Mouse (Mus musculus): ENCODE results near the gene Ltbp1. TPM values are rescaled to one million over a fixed set of nuclear protein-coding genes. Genes with fewer than 3 reads are reported as not detected.

Ltbp1 gene
- polyA plus RNA-seq, 1 experiment from 2014 or later = 7.3 TPM

GRCm38 (mm10) chr17:75107412-75107811 lies 102.0 kb downstream of the Ltbp1 start:
- Histone ChIP-seq H3K27ac (ENCODE audit: low read depth, low read length) (no peak overlapping the region), H3K36me3 (ENCODE audit: control insufficient read depth, insufficient read depth, low read length) (no peaks in the 10 kb centered on the region), H3K27me3 (ENCODE audit: control insufficient read depth, insufficient read depth, low read length) (no peaks in the 10 kb centered on the region), H3K9me3 (ENCODE audit: control insufficient read depth, low read length) (no peaks in the 10 kb centered on the region), H3K4me1 (ENCODE audit: control insufficient read depth, insufficient read depth, low read length) (0 out of 2 replicates have a peak, but pooled peaks cover 2% of the 10 kb centered on the region), H3K9ac (ENCODE audit: low read length) (no peak overlapping the region), H3K4me2 (ENCODE audit: low read depth) (no peak overlapping the region), H3K4me3 (ENCODE audit: low read depth, low read length) (no peak overlapping the region)
- DNase-seq (ENCODE audit: low spot score) (no peak), ATAC-seq (ENCODE audit: insufficient read depth, low FRiP score, low TSS enrichment) (no peak)
- WGBS = 63% methylated on average over 7 of the region's 7 CpGs

DNA sequence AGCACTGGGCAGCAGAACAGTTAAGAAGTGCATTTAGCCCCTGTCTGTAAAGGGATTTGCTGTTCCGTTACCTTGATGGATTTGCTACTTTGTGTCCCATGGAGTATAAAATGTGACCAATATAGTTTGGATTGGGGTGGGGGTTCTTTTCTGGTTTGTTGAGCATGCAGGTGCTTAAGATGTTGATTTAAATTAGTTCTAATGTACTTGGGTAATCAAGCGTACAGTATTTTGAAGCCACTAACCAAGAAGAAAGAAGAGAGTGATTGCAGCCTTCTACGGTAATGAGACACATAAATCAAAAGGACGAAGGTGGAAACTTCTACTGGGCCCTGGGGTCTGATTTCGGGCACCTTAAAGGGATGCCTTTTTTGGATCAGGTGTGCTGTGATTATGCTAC lies 102.5 kb downstream of the Ltbp1 start:
- H3K27ac ChIP-seq (ENCODE audit: low read depth, low read length) = no peak overlapping the region

GRCm38 (mm10) chr17:75109081-75109716 lies 103.8 kb downstream of the Ltbp1 start:
- no peak overlapping the region for H3K4me3 ChIP-seq (ENCODE audit: low read depth, low read length)
- ATAC-seq (ENCODE audit: insufficient read depth, low FRiP score, low TSS enrichment) (no peak), DNase-seq (ENCODE audit: low spot score) (no peak)
- no peaks in the 10 kb centered on the region for H3K27me3 ChIP-seq (ENCODE audit: control insufficient read depth, insufficient read depth, low read length)
- no peak overlapping the region for H3K9ac ChIP-seq (ENCODE audit: low read length)
- H3K36me3 ChIP-seq (ENCODE audit: control insufficient read depth, insufficient read depth, low read length) = no peaks in the 10 kb centered on the region
- no peak overlapping the region for H3K27ac ChIP-seq (ENCODE audit: low read depth, low read length)
- H3K4me1 ChIP-seq (ENCODE audit: control insufficient read depth, insufficient read depth, low read length) = 0 out of 2 replicates have a peak, but pooled peaks cover 2% of the 10 kb centered on the region
- no peak overlapping the region for H3K4me2 ChIP-seq (ENCODE audit: low read depth)
- no peaks in the 10 kb centered on the region for H3K9me3 ChIP-seq (ENCODE audit: control insufficient read depth, low read length)
- WGBS = 85% methylated on average over 5 of the region's 5 CpGs

More for the DNA sequence above, 102.5 kb downstream of the Ltbp1 start:
- no peak overlapping the region for H3K4me2 ChIP-seq (ENCODE audit: low read depth)
- ATAC-seq (ENCODE audit: insufficient read depth, low FRiP score, low TSS enrichment) = no peak
- no peaks in the 10 kb centered on the region for H3K36me3 ChIP-seq (ENCODE audit: control insufficient read depth, insufficient read depth, low read length)
- no peak overlapping the region for H3K9ac ChIP-seq (ENCODE audit: low read length)
- 43% methylated on average over 5 of the region's 5 CpGs for WGBS
- H3K27me3 ChIP-seq (ENCODE audit: control insufficient read depth, insufficient read depth, low read length) = no peaks in the 10 kb centered on the region
- DNase-seq (ENCODE audit: low spot score) = no peak
- no peak overlapping the region for H3K4me3 ChIP-seq (ENCODE audit: low read depth, low read length)
- 0 out of 2 replicates have a peak, but pooled peaks cover 2% of the 10 kb centered on the region for H3K4me1 ChIP-seq (ENCODE audit: control insufficient read depth, insufficient read depth, low read length)
- no peaks in the 10 kb centered on the region for H3K9me3 ChIP-seq (ENCODE audit: control insufficient read depth, low read length)

- Histone ChIP-seq H3K36me3 (ENCODE audit: control insufficient read depth, insufficient read depth, low read length) (no peaks in the 10 kb centered on the region), H3K27me3 (ENCODE audit: control insufficient read depth, insufficient read depth, low read length) (no peaks in the 10 kb centered on the region), H3K9me3 (ENCODE audit: control insufficient read depth, low read length) (no peaks in the 10 kb centered on the region), H3K27ac (ENCODE audit: low read depth, low read length) (no peak overlapping the region), H3K4me3 (ENCODE audit: low read depth, low read length) (no peak overlapping the region), H3K4me1 (ENCODE audit: control insufficient read depth, insufficient read depth, low read length) (0 out of 2 replicates have a peak, but pooled peaks cover 2% of the 10 kb centered on the region), H3K4me2 (ENCODE audit: low read depth) (no peak overlapping the region), H3K9ac (ENCODE audit: low read length) (no peak overlapping the region)
- no peak for ATAC-seq (ENCODE audit: insufficient read depth, low FRiP score, low TSS enrichment)
- WGBS = 90% methylated on average over 16 of the region's 16 CpGs
- DNase-seq (ENCODE audit: low spot score) = no peak
Observed at GRCm38 (mm10) chr17:75110252-75111205, 105.2 kb downstream of the Ltbp1 start.

GRCm38 (mm10) chr17:75115594-75115993 lies 110.2 kb downstream of the Ltbp1 start:
- DNase-seq (ENCODE audit: low spot score) = no peak
- 61% methylated on average over 8 of the region's 8 CpGs for WGBS
- no peaks in the 10 kb centered on the region for H3K9me3 ChIP-seq (ENCODE audit: control insufficient read depth, low read length)

GRCm38 (mm10) chr17:75118896-75119295 lies 113.5 kb downstream of the Ltbp1 start:
- Histone ChIP-seq H3K4me3 (ENCODE audit: low read depth, low read length) (no peak overlapping the region), H3K27ac (ENCODE audit: low read depth, low read length) (no peak overlapping the region), H3K4me2 (ENCODE audit: low read depth) (no peak overlapping the region), H3K27me3 (ENCODE audit: control insufficient read depth, insufficient read depth, low read length) (no peaks in the 10 kb centered on the region), H3K36me3 (ENCODE audit: control insufficient read depth, insufficient read depth, low read length) (no peaks in the 10 kb centered on the region), H3K9me3 (ENCODE audit: control insufficient read depth, low read length) (no peaks in the 10 kb centered on the region), H3K9ac (ENCODE audit: low read length) (no peak overlapping the region), H3K4me1 (ENCODE audit: control insufficient read depth, insufficient read depth, low read length) (no peaks in the 10 kb centered on the region)
- DNase-seq (ENCODE audit: low spot score) = no peak
- no peak for ATAC-seq (ENCODE audit: insufficient read depth, low FRiP score, low TSS enrichment)
- WGBS = 93% methylated on average over 3 of the region's 3 CpGs

More at GRCm38 (mm10) chr17:75115594-75115993, 110.2 kb downstream of the Ltbp1 start:
- H3K4me2 ChIP-seq (ENCODE audit: low read depth) = no peak overlapping the region
- no peak for ATAC-seq (ENCODE audit: insufficient read depth, low FRiP score, low TSS enrichment)
- no peaks in the 10 kb centered on the region for H3K27me3 ChIP-seq (ENCODE audit: control insufficient read depth, insufficient read depth, low read length)
- no peaks in the 10 kb centered on the region for H3K4me1 ChIP-seq (ENCODE audit: control insufficient read depth, insufficient read depth, low read length)
- H3K36me3 ChIP-seq (ENCODE audit: control insufficient read depth, insufficient read depth, low read length) = no peaks in the 10 kb centered on the region
- no peak overlapping the region for H3K27ac ChIP-seq (ENCODE audit: low read depth, low read length)
- no peak overlapping the region for H3K4me3 ChIP-seq (ENCODE audit: low read depth, low read length)
- no peak overlapping the region for H3K9ac ChIP-seq (ENCODE audit: low read length)

DNA sequence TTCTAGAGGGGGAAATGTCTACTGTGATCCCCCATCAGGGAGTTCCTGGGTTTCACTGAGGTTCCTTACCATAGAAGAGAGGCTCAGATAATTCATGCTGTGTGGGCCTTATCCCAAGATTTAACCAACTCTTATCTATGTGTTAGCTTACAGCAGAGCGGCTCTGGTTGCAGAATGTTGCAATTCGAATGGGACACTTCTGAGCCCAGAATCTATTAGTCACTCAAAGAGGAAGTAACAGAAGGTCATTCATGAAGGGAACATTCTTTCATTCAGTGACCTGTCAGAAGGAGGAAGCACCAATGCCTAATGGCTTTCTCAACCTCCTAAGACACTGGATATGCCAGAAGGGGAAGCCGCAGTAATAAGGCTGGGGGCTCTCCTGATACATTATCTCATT lies 114.1 kb downstream of the Ltbp1 start:
- Histone ChIP-seq H3K27ac (ENCODE audit: low read depth, low read length) (no peak overlapping the region), H3K9ac (ENCODE audit: low read length) (no peak overlapping the region), H3K4me2 (ENCODE audit: low read depth) (no peak overlapping the region), H3K9me3 (ENCODE audit: control insufficient read depth, low read length) (no peaks in the 10 kb centered on the region), H3K4me3 (ENCODE audit: low read depth, low read length) (no peak overlapping the region), H3K4me1 (ENCODE audit: control insufficient read depth, insufficient read depth, low read length) (no peaks in the 10 kb centered on the region), H3K27me3 (ENCODE audit: control insufficient read depth, insufficient read depth, low read length) (no peaks in the 10 kb centered on the region), H3K36me3 (ENCODE audit: control insufficient read depth, insufficient read depth, low read length) (no peaks in the 10 kb centered on the region)
- no peak for DNase-seq (ENCODE audit: low spot score)
- no peak for ATAC-seq (ENCODE audit: insufficient read depth, low FRiP score, low TSS enrichment)
- 80% methylated on average over 3 of the region's 3 CpGs for WGBS

GRCm38 (mm10) chr17:75120071-75120470 lies 114.7 kb downstream of the Ltbp1 start:
- ATAC-seq (ENCODE audit: insufficient read depth, low FRiP score, low TSS enrichment) (no peak), DNase-seq (ENCODE audit: low spot score) (no peak)
- H3K4me1 ChIP-seq (ENCODE audit: control insufficient read depth, insufficient read depth, low read length) = no peaks in the 10 kb centered on the region
- WGBS = 54% methylated on average over 6 of the region's 6 CpGs
- H3K36me3 ChIP-seq (ENCODE audit: control insufficient read depth, insufficient read depth, low read length) = no peaks in the 10 kb centered on the region
- H3K27ac ChIP-seq (ENCODE audit: low read depth, low read length) = no peak overlapping the region
- no peak overlapping the region for H3K4me3 ChIP-seq (ENCODE audit: low read depth, low read length)
- H3K27me3 ChIP-seq (ENCODE audit: control insufficient read depth, insufficient read depth, low read length) = no peaks in the 10 kb centered on the region
- H3K4me2 ChIP-seq (ENCODE audit: low read depth) = no peak overlapping the region
- no peaks in the 10 kb centered on the region for H3K9me3 ChIP-seq (ENCODE audit: control insufficient read depth, low read length)
- no peak overlapping the region for H3K9ac ChIP-seq (ENCODE audit: low read length)
